Mouse (Mus musculus) intestine, postnatal 0 days (tissue): Measurements from ENCODE around the gene Klhl29. TPM values are rescaled to one million over a fixed set of nuclear protein-coding genes. Genes with fewer than 3 reads are reported as not detected.
"Not testable (repeated sequence)": the region's sequence is repeated elsewhere in the genome, so short reads cannot be mapped to it uniquely, and the experiment has no call there.

Experiments used
- ATAC-seq: fragments of 200-750 bp; cut with Nextera tagmentation; 2 replicates; pipeline ENCODE4 v1.8.0; 2017; ENCODE audit warnings: mild to moderate bottlenecking, moderate TSS enrichment, moderate library complexity
- H3K27ac ChIP-seq: fragments of 300-500 bp; sonication (generic); 2 replicates; pipeline ENCODE4 v1.5.1; 2014; ENCODE audit warnings: mild to moderate bottlenecking, low read depth, low read length, moderate library complexity
- H3K27me3 ChIP-seq: fragments of 300-500 bp; sonication (generic); replicated peaks from 2 replicates; pipeline ENCODE4 v1.6.1; 2014; ENCODE audit warnings: low read length, mixed read lengths; ENCODE audit not compliant: control insufficient read depth, insufficient read depth
- H3K36me3 ChIP-seq: fragments of 300-500 bp; sonication (generic); 2 replicates; pipeline ENCODE4 v1.6.1; 2014; ENCODE audit warnings: mild to moderate bottlenecking, moderate library complexity; ENCODE audit not compliant: control insufficient read depth, insufficient read depth
- H3K4me1 ChIP-seq: fragments of 300-500 bp; sonication (generic); replicated peaks from 2 replicates; pipeline ENCODE4 v1.6.1; 2014; ENCODE audit warnings: antibody characterized with exemption, low read length, mixed read lengths; ENCODE audit not compliant: control insufficient read depth, insufficient read depth
- H3K4me2 ChIP-seq: fragments of 300-500 bp; sonication (generic); replicated peaks from 2 replicates; pipeline ENCODE4 v1.6.1; 2014; ENCODE audit warnings: low read depth, mild to moderate bottlenecking, moderate library complexity
- H3K4me3 ChIP-seq: fragments of 300-500 bp; sonication (generic); 2 replicates; pipeline ENCODE4 v1.5.1; 2014; ENCODE audit warnings: low read depth, low read length
- H3K9ac ChIP-seq: fragments of 300-500 bp; sonication (generic); 2 replicates; pipeline ENCODE4 v1.6.1; 2014; ENCODE audit warnings: mild to moderate bottlenecking, low read depth, low read length
- H3K9me3 ChIP-seq: fragments of 300-500 bp; sonication (generic); 2 replicates; pipeline ENCODE4 v1.6.1; 2016; ENCODE audit warnings: mixed run types; ENCODE audit not compliant: control insufficient read depth
- CTCF ChIP-seq: sonication (generic); IDR thresholded peaks from 2 replicates; pipeline ENCODE4 v1.5.1; 2016; ENCODE audit warnings: low read depth, mild to moderate bottlenecking, control low read depth, antibody characterized with exemption, moderate library complexity
- WGBS: fragments of 180-500 bp; shearing (Covaris S2); extraction: QIAGEN DNeasy Blood & Tissue Kit; methylation state at CpG from one replicate; pipeline ENCODE4 v1.1.7; 2014; 5-methylcytosine and 5-hydroxymethylcytosine counted together
- polyA plus RNA-seq: library from polyadenylated mRNA; unstranded; fragments of >200 nt; fragmentation: Nextera tagmentation; extraction: Ambion mirVana; gene quantifications from 2 replicates; pipeline ENCODE4 v1.2.1, GENCODE M21; 2015

The Klhl29 gene
- polyA plus RNA-seq, 1 experiment from 2014 or later, result 0.34 TPM

GRCm38 (mm10) chr12:5345088-5345487 is 30.4 kb downstream of the Klhl29 start:
- Histone ChIP-seq H3K4me2 (no peak overlapping the region), H3K4me1 (no peaks in the 10 kb centered on the region), H3K4me3 (no peak overlapping the region), H3K36me3 (no peaks in the 10 kb centered on the region), H3K9ac (no peak overlapping the region), H3K9me3 (no peaks in the 10 kb centered on the region), H3K27me3 (no peaks in the 10 kb centered on the region), H3K27ac (no peak overlapping the region)
- WGBS, result 57% methylated on average over 6 of the region's 6 CpGs
- ATAC-seq, result no peak
- TF ChIP-seq CTCF, result no peak

DNA sequence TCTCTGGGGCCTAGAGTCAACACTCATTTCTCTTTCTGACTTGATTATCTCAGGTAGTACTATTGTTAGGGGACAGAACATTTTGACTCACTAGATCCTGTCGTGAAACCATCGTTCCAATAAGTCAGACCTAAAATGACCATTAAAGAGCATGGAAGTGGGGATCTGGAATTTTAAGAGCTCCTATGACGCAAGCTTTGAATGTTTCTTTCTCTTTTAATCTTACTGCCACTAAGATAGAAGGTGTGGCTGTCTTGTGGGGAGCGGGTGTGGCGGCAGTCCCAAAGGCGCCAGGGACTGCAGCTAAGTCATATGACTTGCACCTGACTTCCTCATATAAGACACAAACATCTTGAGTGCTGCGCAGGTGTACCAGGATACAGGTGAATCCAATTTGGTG is 31.0 kb downstream of the Klhl29 start:
- not testable (repeated sequence) for H3K4me3 ChIP-seq, H3K9ac ChIP-seq, H3K9me3 ChIP-seq, H3K27ac ChIP-seq, ATAC-seq, H3K36me3 ChIP-seq, H3K4me1 ChIP-seq, H3K4me2 ChIP-seq, H3K27me3 ChIP-seq
- WGBS, result 85% methylated on average over 6 of the region's 7 CpGs

DNA sequence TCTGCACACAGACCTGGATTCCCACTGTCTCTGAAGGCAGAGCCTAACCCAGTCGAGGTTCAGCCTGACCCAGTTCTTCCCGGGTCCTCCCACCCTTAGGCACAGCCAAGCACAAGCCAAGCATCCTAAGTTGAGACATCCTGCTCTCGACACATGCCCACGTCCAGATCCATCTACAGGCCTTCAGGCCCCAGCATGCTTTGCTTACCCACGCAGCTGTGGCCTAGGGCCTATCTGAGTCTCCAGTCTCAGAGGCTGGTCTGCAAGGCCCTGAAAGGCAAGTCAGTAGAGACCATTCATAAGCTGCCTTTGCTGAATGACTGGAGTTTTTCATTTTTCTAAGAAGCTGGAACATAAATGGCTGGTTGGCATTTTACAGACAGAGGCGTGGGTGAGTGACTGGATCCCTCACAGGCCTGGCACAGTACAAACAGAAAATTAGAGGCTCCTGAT is 35.3 kb downstream of the Klhl29 start:
- no peak overlapping the region for H3K9ac ChIP-seq
- no peak overlapping the region for H3K4me2 ChIP-seq
- TF ChIP-seq CTCF, result no peak
- H3K36me3 ChIP-seq, result no peaks in the 10 kb centered on the region
- ATAC-seq, result no peak
- 89% methylated on average over 6 of the region's 6 CpGs for WGBS
- no peaks in the 10 kb centered on the region for H3K9me3 ChIP-seq
- no peak overlapping the region for H3K4me3 ChIP-seq
- H3K4me1 ChIP-seq, result no peaks in the 10 kb centered on the region
- no peaks in the 10 kb centered on the region for H3K27me3 ChIP-seq
- H3K27ac ChIP-seq, result no peak overlapping the region

DNA sequence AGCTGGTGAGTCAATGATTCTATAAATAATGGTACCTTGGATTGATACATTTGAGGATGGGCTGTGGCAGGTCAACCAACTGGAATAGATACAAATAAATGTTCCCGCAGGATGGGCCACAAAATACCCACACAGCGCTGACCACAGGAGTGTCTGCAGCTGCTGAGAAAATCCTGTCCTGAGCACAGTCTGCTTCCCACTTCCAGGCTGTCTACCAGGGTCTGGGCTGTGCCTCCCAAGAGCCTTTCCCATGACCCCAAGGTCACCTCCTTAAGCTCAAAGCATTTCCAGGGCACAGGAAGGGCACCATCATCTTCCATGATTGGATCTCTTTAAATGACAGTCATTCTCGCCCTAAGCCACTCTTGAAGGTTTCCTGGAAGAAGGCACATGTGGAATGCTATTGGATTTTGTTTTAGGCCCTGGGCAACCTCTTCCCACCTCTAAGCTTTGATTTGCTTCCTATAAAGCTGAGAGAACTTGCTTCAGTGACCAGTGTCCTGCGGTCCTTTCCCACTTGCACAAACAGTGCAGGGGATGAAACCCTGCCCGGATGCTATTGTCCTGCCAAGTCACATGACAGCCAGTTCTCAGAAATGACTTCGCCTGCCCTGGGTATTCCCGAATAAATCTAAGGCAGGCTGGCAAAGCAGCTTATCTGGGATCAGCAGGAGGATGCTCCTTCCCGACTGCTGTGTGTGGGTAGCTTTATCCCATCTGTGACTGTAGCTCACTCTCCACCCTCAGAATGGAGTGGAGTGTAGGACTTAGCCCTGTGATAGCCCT is 38.4 kb downstream of the Klhl29 start:
- H3K4me2 ChIP-seq, result no peak overlapping the region
- no peaks in the 10 kb centered on the region for H3K27me3 ChIP-seq
- H3K4me3 ChIP-seq, result no peak overlapping the region
- H3K27ac ChIP-seq, result no peak overlapping the region
- no peaks in the 10 kb centered on the region for H3K9me3 ChIP-seq
- no peak overlapping the region for H3K9ac ChIP-seq
- WGBS, result 62% methylated on average over 8 of the region's 8 CpGs
- H3K36me3 ChIP-seq, result no peaks in the 10 kb centered on the region
- ATAC-seq, result no peak
- TF ChIP-seq CTCF, result no peak
- H3K4me1 ChIP-seq, result no peaks in the 10 kb centered on the region

- no peaks in the 10 kb centered on the region for H3K36me3 ChIP-seq
- H3K4me3 ChIP-seq, result no peak overlapping the region
- no peak for ATAC-seq
- H3K9ac ChIP-seq, result no peak overlapping the region
- H3K27me3 ChIP-seq, result no peaks in the 10 kb centered on the region
- TF ChIP-seq CTCF, result no peak
- H3K9me3 ChIP-seq, result no peaks in the 10 kb centered on the region
- no peaks in the 10 kb centered on the region for H3K4me1 ChIP-seq
- WGBS, result 86% methylated on average over 6 of the region's 6 CpGs
- no peak overlapping the region for H3K27ac ChIP-seq
- H3K4me2 ChIP-seq, result no peak overlapping the region
Measured at GRCm38 (mm10) chr12:5336331-5336730, 39.2 kb downstream of the Klhl29 start.

DNA sequence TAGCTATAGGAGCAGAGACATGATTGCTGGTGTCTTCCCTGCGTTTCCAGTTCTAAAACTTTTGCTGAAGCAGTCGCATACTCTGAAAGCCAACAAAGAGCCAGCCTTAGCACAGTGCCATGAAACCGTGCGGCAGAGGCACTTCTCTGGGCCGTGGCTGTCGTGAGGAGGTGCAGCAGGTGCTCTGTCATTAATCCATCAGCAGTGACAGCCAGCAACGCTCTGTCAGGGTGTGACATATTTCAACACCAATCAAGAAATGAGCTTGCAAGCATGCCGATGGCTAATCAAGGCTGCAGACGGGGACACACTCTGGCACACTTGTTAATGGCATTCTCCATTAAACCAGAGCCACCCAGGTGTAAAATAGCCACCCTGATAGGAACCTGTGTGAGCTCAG is 40.5 kb downstream of the Klhl29 start:
- H3K4me1 ChIP-seq, result no peaks in the 10 kb centered on the region
- H3K36me3 ChIP-seq, result no peaks in the 10 kb centered on the region
- no peak for TF ChIP-seq CTCF
- no peaks in the 10 kb centered on the region for H3K9me3 ChIP-seq
- no peak overlapping the region for H3K9ac ChIP-seq
- no peak overlapping the region for H3K4me3 ChIP-seq
- H3K27ac ChIP-seq, result no peak overlapping the region
- no peaks in the 10 kb centered on the region for H3K27me3 ChIP-seq
- H3K4me2 ChIP-seq, result no peak overlapping the region
- WGBS, result 64% methylated on average over 9 of the region's 9 CpGs
- no peak for ATAC-seq
